Mouse (Mus musculus): ENCODE results near the gene Cops2. TPM values are rescaled to one million over a fixed set of nuclear protein-coding genes. Genes with fewer than 3 reads are reported as not detected.

Gene Cops2
- polyA plus RNA-seq, 1 experiment from 2014 or later: 65.2 TPM

- H3K9ac ChIP-seq (ENCODE audit: low read depth, low read length): no peak overlapping the region
- DNase-seq (ENCODE audit: low spot score) (no peak), ATAC-seq (replicated peaks; ENCODE audit: low FRiP score, low read depth) (no peak)
- no peaks in the 10 kb centered on the region for H3K27me3 ChIP-seq (ENCODE audit: insufficient read depth, low read length)
- no peak overlapping the region for H3K4me3 ChIP-seq (replicated peaks; ENCODE audit: low read depth, low read length)
- no peak for TF ChIP-seq CTCF (IDR thresholded peaks at IDR 0.05; ENCODE audit: low read depth)
- no peaks in the 10 kb centered on the region for H3K9me3 ChIP-seq (replicated peaks; ENCODE audit: low read length)
- no peaks in the 10 kb centered on the region for H3K36me3 ChIP-seq (ENCODE audit: insufficient read depth, low read length)
- no peak overlapping the region for H3K4me2 ChIP-seq (ENCODE audit: low read length)
- no peak overlapping the region for H3K27ac ChIP-seq
- H3K4me1 ChIP-seq (replicated peaks; ENCODE audit: insufficient read depth, low read length): peaks cover 4% of the 10 kb centered on the region
These were observed 70.6 kb downstream of the Cops2 start for GRCm38 (mm10) chr2:125788351-125788750.

GRCm38 (mm10) chr2:125785021-125785420 lies 73.9 kb downstream of the Cops2 start:
- H3K4me3 ChIP-seq (replicated peaks; ENCODE audit: low read depth, low read length): no peak overlapping the region
- no peaks in the 10 kb centered on the region for H3K9me3 ChIP-seq (replicated peaks; ENCODE audit: low read length)
- H3K27me3 ChIP-seq (ENCODE audit: insufficient read depth, low read length): no peaks in the 10 kb centered on the region
- no peak for ATAC-seq (replicated peaks; ENCODE audit: low FRiP score, low read depth)
- H3K27ac ChIP-seq: peak overlapping the region; percentile 54; the same call in 1 of the 2 replicates
- H3K4me1 ChIP-seq (replicated peaks; ENCODE audit: insufficient read depth, low read length): peaks cover 17% of the 10 kb centered on the region
- H3K9ac ChIP-seq (ENCODE audit: low read depth, low read length): no peak overlapping the region
- H3K36me3 ChIP-seq (ENCODE audit: insufficient read depth, low read length): no peaks in the 10 kb centered on the region
- WGBS: 48% methylated on average over 4 of the region's 4 CpGs
- no peak overlapping the region for H3K4me2 ChIP-seq (ENCODE audit: low read length)
- peak; percentile 58 for DNase-seq (ENCODE audit: low spot score)
- no peak for TF ChIP-seq CTCF (IDR thresholded peaks at IDR 0.05; ENCODE audit: low read depth)

GRCm38 (mm10) chr2:125784392-125784791 lies 74.5 kb downstream of the Cops2 start:
- Histone ChIP-seq H3K36me3 (ENCODE audit: insufficient read depth, low read length) (no peaks in the 10 kb centered on the region), H3K4me2 (ENCODE audit: low read length) (no peak overlapping the region), H3K27me3 (ENCODE audit: insufficient read depth, low read length) (no peaks in the 10 kb centered on the region), H3K9ac (ENCODE audit: low read depth, low read length) (no peak overlapping the region), H3K4me3 (replicated peaks; ENCODE audit: low read depth, low read length) (no peak overlapping the region), H3K4me1 (replicated peaks; ENCODE audit: insufficient read depth, low read length) (peaks cover 20% of the 10 kb centered on the region), H3K9me3 (replicated peaks; ENCODE audit: low read length) (no peaks in the 10 kb centered on the region), H3K27ac (peak overlapping the region; percentile 54; the same call in 1 of the 2 replicates)
- WGBS: 43% methylated on average over 4 of the region's 4 CpGs
- DNase-seq (ENCODE audit: low spot score) (peak; percentile 20), ATAC-seq (replicated peaks; ENCODE audit: low FRiP score, low read depth) (no peak)
- no peak for TF ChIP-seq CTCF (IDR thresholded peaks at IDR 0.05; ENCODE audit: low read depth)

- peaks cover 20% of the 10 kb centered on the region for H3K4me1 ChIP-seq (replicated peaks; ENCODE audit: insufficient read depth, low read length)
- no peaks in the 10 kb centered on the region for H3K9me3 ChIP-seq (replicated peaks; ENCODE audit: low read length)
- peak; percentile 14; the same call in 1 of the 2 replicates for TF ChIP-seq CTCF (IDR thresholded peaks at IDR 0.05; ENCODE audit: low read depth)
- no peaks in the 10 kb centered on the region for H3K36me3 ChIP-seq (ENCODE audit: insufficient read depth, low read length)
- 0 out of 2 replicates have a peak overlapping the region, but pooled peaks have one; percentile 90 for H3K27ac ChIP-seq
- 47% methylated on average over 4 of the region's 4 CpGs for WGBS
- H3K4me2 ChIP-seq (ENCODE audit: low read length): 0 out of 2 replicates have a peak overlapping the region, but pooled peaks have one; percentile 69
- H3K27me3 ChIP-seq (ENCODE audit: insufficient read depth, low read length): no peaks in the 10 kb centered on the region
- DNase-seq (ENCODE audit: low spot score) (peak; percentile 17), ATAC-seq (replicated peaks; ENCODE audit: low FRiP score, low read depth) (no peak)
- no peak overlapping the region for H3K4me3 ChIP-seq (replicated peaks; ENCODE audit: low read depth, low read length)
- H3K9ac ChIP-seq (ENCODE audit: low read depth, low read length): no peak overlapping the region
These were observed 75.1 kb downstream of the Cops2 start for GRCm38 (mm10) chr2:125783868-125784267.

- WGBS: 2% methylated on average over 27 of the region's 28 CpGs
These were observed 76.2 kb downstream of the Cops2 start, which contains the start of gene Secisbp2l for GRCm38 (mm10) chr2:125782719-125783109. Gene Secisbp2l, minus strand, starts transcription at chr2:125782870.

GRCm38 (mm10) chr2:125781978-125782718 lies 76.8 kb downstream of the Cops2 start:
- Histone ChIP-seq H3K4me3 (replicated peaks; ENCODE audit: low read depth, low read length) (peak overlapping the region; percentile 86), H3K27ac (peak overlapping the region; percentile 90), H3K4me1 (replicated peaks; ENCODE audit: insufficient read depth, low read length) (peaks cover 20% of the 10 kb centered on the region), H3K9ac (ENCODE audit: low read depth, low read length) (peak overlapping the region; percentile 89), H3K27me3 (ENCODE audit: insufficient read depth, low read length) (no peaks in the 10 kb centered on the region), H3K9me3 (replicated peaks; ENCODE audit: low read length) (no peaks in the 10 kb centered on the region), H3K36me3 (ENCODE audit: insufficient read depth, low read length) (no peaks in the 10 kb centered on the region), H3K4me2 (ENCODE audit: low read length) (peak overlapping the region; percentile 69)
- WGBS: under 1% methylated on average over 44 of the region's 44 CpGs
- TF ChIP-seq CTCF (IDR thresholded peaks at IDR 0.05; ENCODE audit: low read depth): no peak
- ATAC-seq (replicated peaks; ENCODE audit: low FRiP score, low read depth) (peak; percentile 3; the same call in 1 of the 2 replicates), DNase-seq (ENCODE audit: low spot score) (peak; percentile 56)

More at GRCm38 (mm10) chr2:125782719-125783109, 76.2 kb downstream of the Cops2 start, which contains the start of gene Secisbp2l:
- peaks cover 20% of the 10 kb centered on the region for H3K4me1 ChIP-seq (replicated peaks; ENCODE audit: insufficient read depth, low read length)
- no peaks in the 10 kb centered on the region for H3K36me3 ChIP-seq (ENCODE audit: insufficient read depth, low read length)
- ATAC-seq (replicated peaks; ENCODE audit: low FRiP score, low read depth): peak; percentile 95
- peak within 1 kb of the TSS; percentile 86 for H3K4me3 ChIP-seq (replicated peaks; ENCODE audit: low read depth, low read length)
- TF ChIP-seq CTCF (IDR thresholded peaks at IDR 0.05; ENCODE audit: low read depth): no peak
- no peaks in the 10 kb centered on the region for H3K9me3 ChIP-seq (replicated peaks; ENCODE audit: low read length)
- H3K4me2 ChIP-seq (ENCODE audit: low read length): peak within 1 kb of the TSS; percentile 69
- peak within 1 kb of the TSS; percentile 89 for H3K9ac ChIP-seq (ENCODE audit: low read depth, low read length)
- DNase-seq (ENCODE audit: low spot score): peak; percentile 96
- H3K27ac ChIP-seq: peak within 1 kb of the TSS; percentile 90
- no peaks in the 10 kb centered on the region for H3K27me3 ChIP-seq (ENCODE audit: insufficient read depth, low read length)

Data from kidney, postnatal 0 days (tissue).